Mouse (Mus musculus) C2C12 (cell line): Measurements from ENCODE around the gene Ppp2r5d. TPM values are rescaled to one million over a fixed set of nuclear protein-coding genes. Genes with fewer than 3 reads are reported as not detected.
A peak's percentile ranks its signal among the peaks of the same experiment; 100 is the strongest.

Source experiments
- H3K27me3 ChIP-seq: one replicate; pipeline ENCODE4 v1.6.1; 2011; ENCODE audit not compliant: control insufficient read depth, insufficient read depth, insufficient read length
- H3K36me3 ChIP-seq: one replicate; pipeline ENCODE4 v1.6.1; 2011; ENCODE audit not compliant: control insufficient read depth, insufficient read depth
- H3K4me3 ChIP-seq: one replicate; pipeline ENCODE4 v1.5.1; 2011; ENCODE audit warnings: mild to moderate bottlenecking, control low read depth; ENCODE audit not compliant: poor library complexity, insufficient read depth, severe bottlenecking
- H3K79me2 ChIP-seq: one replicate; pipeline ENCODE4 v1.6.1; 2011; ENCODE audit not compliant: control insufficient read depth, insufficient read depth
- H3K79me3 ChIP-seq: one replicate; pipeline ENCODE4 v1.6.1; 2011; ENCODE audit warnings: low read depth, control low read depth
- H3ac ChIP-seq: one replicate; pipeline ENCODE3; 2011; ENCODE audit warnings: low read depth; ENCODE audit not compliant: control insufficient read depth, insufficient read length
- CEBPB ChIP-seq: IDR thresholded peaks from one replicate; pipeline ENCODE4 v1.6.1; 2011; ENCODE audit warnings: low read depth, mild to moderate bottlenecking, control low read depth, moderate library complexity
- CTCF ChIP-seq: IDR thresholded peaks from one replicate; pipeline ENCODE4 v1.5.1; 2011; ENCODE audit not compliant: control insufficient read depth, insufficient read depth, insufficient read length
- FOSL1 ChIP-seq: IDR thresholded peaks from one replicate; pipeline ENCODE4 v1.8.0; 2011; ENCODE audit warnings: mild to moderate bottlenecking, low read length; ENCODE audit not compliant: poor library complexity, insufficient read depth, severe bottlenecking
- MAX ChIP-seq: IDR thresholded peaks from one replicate; pipeline ENCODE4 v1.6.1; 2011; ENCODE audit warnings: mild to moderate bottlenecking, control low read depth
- MYOD1 ChIP-seq: IDR thresholded peaks from one replicate; pipeline ENCODE4 v1.6.1; 2011; ENCODE audit warnings: low read depth; ENCODE audit not compliant: control insufficient read depth, insufficient read length
- MYOG ChIP-seq: IDR thresholded peaks from one replicate; pipeline ENCODE4 v1.6.1; 2011; ENCODE audit not compliant: control insufficient read depth, insufficient read length; ENCODE audit errors: extremely low read depth
- USF1 ChIP-seq: IDR thresholded peaks from one replicate; pipeline ENCODE4 v1.6.1; 2011; ENCODE audit warnings: low read depth, mild to moderate bottlenecking, control low read depth, moderate library complexity
- polyA plus RNA-seq: library from polyadenylated mRNA; unstranded; fragments of >200 nt; fragmentation: generic; extraction: Trizol; gene quantifications from one replicate; pipeline ENCODE4 v1.2.1, GENCODE M21; 2012; ENCODE audit warnings: missing spikeins

Ppp2r5d gene
- polyA plus RNA-seq, 1 experiment = 99.5 TPM

DNA sequence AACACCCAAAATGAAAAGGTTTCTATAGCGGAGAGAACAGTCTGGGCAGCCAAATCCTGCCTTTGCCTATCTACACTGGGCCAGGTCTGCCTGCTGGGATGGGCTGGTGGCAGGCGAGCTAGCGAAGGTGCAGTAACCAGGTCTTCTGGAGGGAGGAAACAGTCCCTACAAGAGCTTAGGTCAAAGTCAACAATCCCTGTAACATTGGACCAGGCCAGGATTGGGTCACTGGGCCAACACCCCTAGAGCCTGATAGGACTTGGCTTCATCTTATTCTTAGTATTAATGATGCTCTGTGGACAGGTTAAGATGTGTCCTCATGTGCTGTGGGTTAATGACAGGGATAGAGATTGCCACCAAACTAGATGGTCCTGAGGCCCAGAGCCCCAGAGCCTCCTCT lies 29.1 kb upstream of the Ppp2r5d start:
- TF ChIP-seq USF1 = no peak
- TF ChIP-seq MAX = no peak
- no peak for TF ChIP-seq MYOG
- TF ChIP-seq CEBPB = no peak
- TF ChIP-seq CTCF = no peak
- TF ChIP-seq FOSL1 = no peak
- no peak for TF ChIP-seq MYOD1
- H3K79me2 ChIP-seq = no peaks in the 10 kb centered on the region
- H3K79me3 ChIP-seq = no peaks in the 10 kb centered on the region
- no peak overlapping the region for H3ac ChIP-seq
- no peaks in the 10 kb centered on the region for H3K27me3 ChIP-seq
- peaks cover 8% of the 10 kb centered on the region for H3K36me3 ChIP-seq
- H3K4me3 ChIP-seq = no peak overlapping the region

GRCm38 (mm10) chr17:46728904-46729318 lies 24.0 kb upstream of the Ppp2r5d start, which contains the start of gene Gnmt:
Gene Gnmt (minus strand): TSS chr17:46729168.
- Histone ChIP-seq H3K79me3 (no peaks in the 10 kb centered on the region), H3ac (no peak within 1 kb of the TSS), H3K36me3 (no peaks in the 10 kb centered on the region), H3K79me2 (no peaks in the 10 kb centered on the region), H3K4me3 (no peak within 1 kb of the TSS), H3K27me3 (no peaks in the 10 kb centered on the region)
- TF ChIP-seq MAX = no peak
- no peak for TF ChIP-seq FOSL1
- no peak for TF ChIP-seq MYOD1
- TF ChIP-seq MYOG = no peak
- no peak for TF ChIP-seq CTCF
- TF ChIP-seq CEBPB = no peak

- TF ChIP-seq MYOG (no peak), CTCF (no peak), CEBPB (no peak), MAX (no peak), USF1 (no peak), MYOD1 (no peak), FOSL1 (no peak)
- Histone ChIP-seq H3K27me3 (no peaks in the 10 kb centered on the region), H3ac (no peak overlapping the region), H3K79me2 (no peaks in the 10 kb centered on the region), H3K79me3 (no peaks in the 10 kb centered on the region), H3K4me3 (no peak overlapping the region), H3K36me3 (no peaks in the 10 kb centered on the region)
Measured at GRCm38 (mm10) chr17:46728496-46728895, 23.6 kb upstream of the Ppp2r5d start.

- no peaks in the 10 kb centered on the region for H3K36me3 ChIP-seq
- no peak for TF ChIP-seq MYOD1
- TF ChIP-seq CEBPB = no peak
- no peak for TF ChIP-seq CTCF
- no peak for TF ChIP-seq MYOG
- no peak for TF ChIP-seq MAX
- no peak for TF ChIP-seq USF1
- TF ChIP-seq FOSL1 = no peak
- no peak overlapping the region for H3ac ChIP-seq
- no peak overlapping the region for H3K4me3 ChIP-seq
- no peaks in the 10 kb centered on the region for H3K79me3 ChIP-seq
- no peaks in the 10 kb centered on the region for H3K27me3 ChIP-seq
- no peaks in the 10 kb centered on the region for H3K79me2 ChIP-seq
Measured at GRCm38 (mm10) chr17:46728021-46728420, 23.1 kb upstream of the Ppp2r5d start.

DNA sequence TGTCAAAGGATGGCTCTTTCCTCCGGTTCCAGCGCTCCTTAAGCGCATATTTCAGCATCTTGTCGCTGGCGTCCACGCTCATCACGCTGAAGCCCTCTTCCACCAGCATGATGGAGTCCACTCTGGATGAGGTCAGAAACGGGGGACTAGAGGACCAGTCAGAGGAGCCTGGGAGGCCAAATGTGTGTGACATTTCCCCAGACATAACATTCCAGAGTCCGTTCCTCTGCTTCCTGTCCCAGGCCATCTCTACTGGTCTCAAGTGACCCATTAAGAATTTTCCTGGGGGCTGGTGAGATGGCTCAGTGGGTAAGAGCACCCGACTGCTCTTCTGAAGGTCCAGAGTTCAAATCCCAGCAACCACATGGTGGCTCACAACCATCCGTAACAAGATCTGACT lies 22.4 kb upstream of the Ppp2r5d start:
- Histone ChIP-seq H3K4me3 (no peak overlapping the region), H3ac (no peak overlapping the region), H3K36me3 (no peaks in the 10 kb centered on the region), H3K79me2 (no peaks in the 10 kb centered on the region), H3K79me3 (no peaks in the 10 kb centered on the region), H3K27me3 (no peaks in the 10 kb centered on the region)
- TF ChIP-seq CEBPB (no peak), MYOG (no peak), CTCF (no peak), FOSL1 (no peak), MYOD1 (no peak), USF1 (no peak), MAX (no peak)

DNA sequence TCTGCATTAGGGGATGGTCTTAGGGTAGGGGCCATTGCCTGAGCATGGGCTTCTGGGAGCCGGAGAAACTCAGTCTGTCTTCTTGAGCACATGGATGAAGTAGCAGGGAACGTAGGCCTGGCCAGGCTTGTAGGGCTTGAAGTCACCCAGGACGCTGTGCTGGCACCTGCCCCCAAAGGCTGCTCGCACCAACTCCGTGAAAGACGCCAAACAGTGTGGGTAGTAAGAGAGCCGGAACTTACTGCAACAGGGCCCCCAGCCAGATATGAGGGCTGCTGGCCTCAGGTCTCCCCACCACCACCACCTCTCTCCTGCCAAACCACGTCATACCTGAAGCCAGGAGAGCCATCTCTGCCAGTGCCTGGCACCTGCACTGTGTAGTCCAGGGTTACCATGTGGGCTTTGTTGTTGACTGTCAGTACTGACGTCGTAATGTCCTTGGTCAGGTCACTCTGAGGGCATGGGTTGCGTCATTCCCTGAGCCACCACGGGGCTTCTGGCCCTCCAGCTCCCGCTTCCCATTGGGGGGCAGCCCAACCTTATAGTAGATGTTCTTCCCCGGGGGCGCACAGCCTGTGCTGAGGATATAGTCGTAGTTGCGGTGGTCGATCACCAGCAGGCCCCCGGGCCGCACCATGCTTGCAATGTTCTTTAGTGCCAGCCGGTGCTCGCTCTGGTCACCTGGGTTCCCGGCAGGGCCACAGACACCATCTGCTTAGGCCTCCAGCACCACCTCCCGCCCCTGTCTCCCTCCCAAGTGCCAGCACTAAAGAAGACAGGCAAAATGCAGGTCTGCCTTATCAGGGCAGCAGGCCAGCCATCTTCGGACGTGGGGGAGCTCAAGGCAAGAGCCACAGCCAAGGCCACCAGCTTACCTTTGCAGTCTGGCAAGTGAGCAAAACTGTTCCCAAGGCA lies 21.1 kb upstream of the Ppp2r5d start:
- TF ChIP-seq USF1 = no peak
- peak; percentile 10 for TF ChIP-seq CEBPB
- no peak for TF ChIP-seq MAX
- H3K4me3 ChIP-seq = no peak overlapping the region
- no peak overlapping the region for H3ac ChIP-seq
- H3K27me3 ChIP-seq = no peaks in the 10 kb centered on the region
- H3K79me2 ChIP-seq = no peaks in the 10 kb centered on the region
- no peaks in the 10 kb centered on the region for H3K36me3 ChIP-seq
- no peaks in the 10 kb centered on the region for H3K79me3 ChIP-seq
